Mouse (Mus musculus): ENCODE results near the gene Supt6.
"Not testable (repeated sequence)": the region's sequence is repeated elsewhere in the genome, so short reads cannot be mapped to it uniquely, and the experiment has no call there.

The Supt6 gene

DNA sequence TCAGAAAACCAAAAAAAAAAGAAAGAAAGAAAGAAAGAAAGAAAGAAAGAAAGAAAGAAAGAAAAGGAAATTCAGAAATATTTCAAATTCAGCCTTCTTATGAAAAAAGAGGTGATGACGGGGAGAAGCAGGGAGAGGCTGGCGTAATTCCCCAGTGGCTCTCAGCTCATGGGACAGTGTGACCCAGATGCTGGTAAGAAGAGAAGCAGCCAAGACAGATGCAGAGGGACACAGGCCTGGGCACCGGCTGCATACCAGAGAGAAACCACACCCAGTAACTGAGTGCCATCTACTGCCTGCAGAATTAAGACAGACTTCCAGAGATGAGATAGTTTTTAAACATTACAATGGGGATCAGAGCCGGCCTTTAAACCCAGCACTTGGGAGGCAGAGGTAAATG lies 22.2 kb downstream of the Supt6 start:
- DNase-seq (ENCODE audit: low spot score in 2 of 2), result no peak

DNA sequence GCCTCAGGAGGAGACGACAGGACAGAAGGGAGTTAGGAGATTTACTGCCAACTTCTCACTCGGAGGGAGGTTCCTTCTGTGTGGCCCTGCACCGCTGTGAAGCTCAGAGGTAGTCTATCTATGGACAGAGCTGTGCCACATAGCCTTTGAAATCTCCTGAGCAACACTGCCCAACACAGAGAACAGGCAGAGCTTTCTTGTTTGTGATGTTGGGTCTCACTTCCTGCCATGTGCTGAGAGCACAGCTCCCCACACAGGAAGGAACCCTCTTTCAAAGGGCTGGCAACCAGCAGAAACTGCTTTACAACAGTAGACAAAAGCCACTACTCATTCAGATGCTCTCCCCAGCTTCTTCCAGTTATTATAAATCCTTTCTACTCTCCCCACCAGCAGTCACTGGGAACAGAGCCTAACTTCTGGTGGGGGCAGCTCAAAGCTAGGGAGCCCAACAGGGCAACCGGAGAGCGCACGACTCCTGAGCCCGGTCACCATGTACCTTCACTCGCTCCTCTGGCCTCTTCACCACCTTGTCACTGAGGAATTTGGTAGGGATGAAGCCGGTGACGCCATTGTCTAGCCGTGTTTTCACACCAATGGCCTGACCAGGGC lies 30.0 kb downstream of the Supt6 start:
- peak in 1 of 2 experiments; percentile 24 for DNase-seq (ENCODE audit: low spot score in 2 of 2)

DNA sequence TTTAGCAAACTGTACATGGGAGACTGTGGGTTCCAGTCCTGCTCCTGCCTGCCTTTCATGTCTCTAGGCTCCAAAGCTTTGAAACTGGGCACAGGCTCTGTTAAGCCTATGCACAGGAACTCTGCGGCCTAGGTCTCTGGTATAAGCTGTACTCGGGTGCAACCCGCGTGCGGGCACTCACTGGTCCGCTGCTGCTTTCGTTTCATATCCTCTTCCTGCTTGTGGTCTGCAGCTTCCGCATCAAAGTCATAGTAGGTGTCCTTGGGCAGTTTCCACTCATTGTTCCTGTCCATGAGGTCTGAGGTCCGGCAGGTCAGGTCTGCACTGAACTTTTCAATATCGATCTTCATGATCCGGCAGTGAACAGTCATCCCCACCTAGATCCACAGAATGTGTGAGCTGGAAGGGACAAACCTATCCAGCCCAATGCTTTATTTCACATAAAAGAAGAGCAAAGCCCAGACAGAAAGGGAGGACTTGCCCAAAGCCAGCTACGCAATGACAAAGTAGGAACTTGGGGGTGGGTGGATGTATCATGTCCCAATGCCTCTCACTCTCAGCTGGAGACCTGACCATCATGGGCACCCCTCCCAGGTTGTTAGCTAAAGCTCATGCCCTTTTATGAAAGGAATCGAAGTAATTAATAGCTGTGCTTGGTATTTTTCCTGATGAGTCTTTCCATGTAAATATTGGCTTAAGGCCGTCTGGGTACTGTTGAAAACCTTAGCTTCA lies 32.5 kb downstream of the Supt6 start:
- no peak for DNase-seq (ENCODE audit: low spot score in 2 of 2)

DNA sequence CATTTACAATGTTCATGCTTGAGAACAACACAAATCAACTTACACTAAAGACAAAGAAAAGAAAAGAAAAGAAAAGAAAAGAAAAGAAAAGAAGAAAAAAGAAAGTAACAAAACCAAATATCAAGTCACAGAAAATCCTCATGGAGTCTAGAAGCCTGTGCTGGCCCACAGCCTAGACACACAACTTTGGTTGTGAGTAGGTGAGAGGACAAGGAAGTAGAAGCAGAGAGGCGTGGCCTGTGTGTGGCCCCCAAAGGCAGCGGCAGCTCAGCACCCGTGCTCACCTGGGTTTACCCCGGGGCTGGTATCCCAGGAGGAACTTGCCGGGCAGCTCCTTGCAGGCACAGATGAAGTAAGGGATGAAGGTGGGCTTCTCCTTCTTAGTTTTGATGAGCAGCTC lies 34.3 kb downstream of the Supt6 start:
- DNase-seq (ENCODE audit: low spot score in 2 of 2), result no peak

DNA sequence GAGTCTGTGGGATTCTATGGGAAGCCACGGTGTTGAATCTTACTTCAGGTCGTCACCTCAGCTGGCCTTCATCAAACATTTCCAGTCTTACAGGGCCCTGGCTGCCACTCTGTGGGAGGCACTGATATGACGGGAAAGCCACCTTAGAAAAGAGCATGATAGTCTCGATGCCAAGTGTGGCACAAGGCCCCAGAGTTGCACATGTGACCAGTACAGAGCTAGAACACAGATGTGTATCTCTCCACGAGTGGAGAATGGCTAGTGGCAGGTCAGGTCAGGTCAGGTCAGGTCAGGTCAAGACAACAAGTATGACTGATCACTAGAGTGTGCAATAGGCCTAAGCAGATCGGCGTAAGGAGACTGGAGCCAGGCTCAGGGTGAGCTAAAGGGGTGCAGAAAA lies 35.2 kb downstream of the Supt6 start:
- no peak for DNase-seq (ENCODE audit: low spot score in 2 of 2)

GRCm38 (mm10) chr11:78209886-78210285 lies 35.9 kb downstream of the Supt6 start:
- no peak for DNase-seq (ENCODE audit: low spot score in 2 of 2)

- no peak for DNase-seq (ENCODE audit: low spot score in 2 of 2)
Observed at GRCm38 (mm10) chr11:78207190-78207589, 38.6 kb downstream of the Supt6 start.

GRCm38 (mm10) chr11:78205361-78206206 lies 40.2 kb downstream of the Supt6 start:
- DNase-seq (ENCODE audit: low spot score in 2 of 2), result no peak

GRCm38 (mm10) chr11:78204287-78204686 lies 41.5 kb downstream of the Supt6 start:
- no peak for DNase-seq (ENCODE audit: low spot score in 2 of 2)

DNA sequence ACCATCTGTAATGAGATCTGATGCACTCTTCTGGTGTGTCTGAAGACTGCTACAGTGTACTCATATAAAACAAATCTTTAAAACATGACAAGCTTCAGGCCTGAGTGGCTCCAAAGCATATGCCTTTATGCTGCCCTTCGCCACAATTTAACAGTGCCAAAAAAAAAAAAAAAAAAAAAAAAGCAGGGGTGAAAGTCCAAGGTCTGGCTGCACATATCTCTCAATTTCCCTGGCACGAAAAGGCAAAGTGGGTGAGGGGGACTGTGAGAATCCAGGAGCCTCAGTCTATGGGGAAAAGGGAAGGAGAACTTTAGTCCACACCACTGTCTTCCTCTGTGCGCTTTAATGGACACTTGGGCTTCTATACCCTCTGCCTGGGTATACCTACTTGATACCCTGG lies 43.4 kb downstream of the Supt6 start:
- no peak for DNase-seq (ENCODE audit: low spot score in 2 of 2)

DNA sequence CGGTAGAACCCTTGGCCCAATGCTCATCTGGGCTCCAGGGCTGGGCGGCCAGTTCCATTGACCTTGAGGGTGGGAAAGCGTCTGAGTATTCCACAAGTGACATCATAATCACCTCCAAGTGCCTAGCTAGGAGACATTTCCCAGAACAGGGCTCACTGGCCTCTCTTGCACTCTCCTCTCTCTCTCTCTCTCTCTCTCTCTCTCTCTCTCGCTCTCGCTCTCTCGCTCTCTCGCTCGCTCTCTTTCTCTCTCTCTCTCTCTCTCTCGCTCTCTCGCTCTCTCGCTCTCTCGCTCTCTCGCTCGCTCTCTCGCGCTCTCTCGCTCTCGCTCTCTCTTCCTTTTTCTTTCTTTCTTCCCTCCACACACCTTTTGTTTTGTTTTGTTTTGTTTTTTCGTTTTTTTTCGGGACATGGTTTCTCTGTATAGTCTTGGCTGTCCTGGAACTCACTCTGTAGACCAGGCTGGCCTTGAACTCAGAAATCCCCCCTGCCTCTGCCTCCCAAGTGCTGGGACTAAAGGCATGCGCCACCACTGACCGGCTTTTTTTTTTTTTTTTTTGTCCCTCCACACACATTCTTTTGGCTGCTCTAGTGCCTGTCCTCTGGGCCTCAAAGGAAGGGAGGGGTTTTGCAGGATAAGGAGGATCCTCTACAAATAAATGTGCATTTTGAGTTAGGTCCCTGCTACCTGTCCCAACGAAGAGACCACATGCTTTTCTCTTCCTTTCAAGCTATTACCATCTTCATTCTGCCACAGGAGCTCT lies 50.5 kb downstream of the Supt6 start:
- no peak for DNase-seq (ENCODE audit: low spot score in 2 of 2)

GRCm38 (mm10) chr11:78194411-78195100 lies 51.2 kb downstream of the Supt6 start:
- peak in 1 of 2 experiments; percentile 45 for DNase-seq (ENCODE audit: low spot score in 2 of 2)

GRCm38 (mm10) chr11:78193113-78193512 lies 52.7 kb downstream of the Supt6 start, which contains the start of gene Proca1:
TSS of gene Proca1 (plus strand) at chr11:78193392.
- DNase-seq (ENCODE audit: low spot score in 2 of 2), result no peak

- no peak for DNase-seq (ENCODE audit: low spot score in 2 of 2)
Observed at GRCm38 (mm10) chr11:78190041-78190440, 55.7 kb downstream of the Supt6 start.

DNA sequence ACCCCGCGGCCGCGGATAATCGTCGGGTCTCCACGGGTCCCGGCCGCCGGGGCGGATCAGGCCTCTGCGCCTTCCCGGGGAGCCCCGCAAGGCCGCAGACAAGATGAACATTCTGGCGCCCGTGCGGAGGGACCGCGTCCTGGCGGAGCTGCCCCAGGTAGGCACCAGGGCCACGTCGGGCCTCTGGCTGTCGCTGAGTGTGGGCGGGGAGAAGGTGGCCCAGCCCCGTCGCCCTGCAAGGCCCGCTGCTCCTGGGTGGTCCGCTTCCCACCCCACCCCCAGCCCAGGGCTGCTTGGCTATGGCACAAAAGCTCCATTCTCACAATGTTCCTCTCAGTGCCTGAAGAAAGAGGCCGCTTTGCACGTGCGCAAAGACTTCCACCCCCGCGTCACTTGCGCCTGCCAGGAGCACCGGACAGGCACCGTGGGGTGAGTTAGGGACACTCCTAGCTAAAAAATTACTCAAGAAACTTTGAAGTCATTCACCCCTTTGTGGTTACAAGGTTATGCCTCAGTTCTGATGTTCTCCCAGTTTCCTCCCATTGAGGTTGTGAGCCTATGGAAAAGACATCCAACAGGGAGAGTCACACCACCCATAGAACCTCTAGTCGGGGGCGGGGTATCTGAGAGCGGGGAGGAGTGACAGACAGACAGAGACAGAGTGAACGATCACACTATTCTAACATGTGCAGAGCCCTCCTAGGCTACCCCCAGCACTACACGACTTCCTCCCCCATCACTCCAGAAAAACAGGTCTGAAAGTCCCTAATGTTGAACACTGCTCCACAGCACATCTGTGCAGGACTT lies 56.4 kb downstream of the Supt6 start:
- DNase-seq (ENCODE audit: low spot score in 2 of 2), result peak; percentile 81 to 86

- DNase-seq (ENCODE audit: low spot score in 2 of 2), result peak; percentile 77 to 83
Observed at GRCm38 (mm10) chr11:78188331-78189233, 57.2 kb downstream of the Supt6 start, which contains the start of gene Rab34. TSS of gene Rab34 (plus strand) at chr11:78188430.

- DNase-seq (ENCODE audit: low spot score in 2 of 2), result not testable (repeated sequence)
Observed at GRCm38 (mm10) chr11:78184702-78185101, 61.1 kb downstream of the Supt6 start.

- no peak for DNase-seq (ENCODE audit: low spot score in 2 of 2)
Observed at GRCm38 (mm10) chr11:78183884-78184514, 61.8 kb downstream of the Supt6 start.
